Mouse (Mus musculus): ENCODE measurements around the gene Mib2.

- TF ChIP-seq CEBPB (IDR thresholded peaks at IDR 0.05; ENCODE audit: insufficient read depth, poor library complexity, severe bottlenecking): no peak
- no peak for TF ChIP-seq POLR2A (IDR thresholded peaks at IDR 0.05; ENCODE audit: insufficient read length, low read depth)
- TF ChIP-seq POLR2AphosphoS2 (IDR thresholded peaks at IDR 0.05; ENCODE audit: insufficient read length, low read depth): no peak
- no peak for TF ChIP-seq MYOD1 (IDR thresholded peaks at IDR 0.05; ENCODE audit: control insufficient read depth in 1 of 3, insufficient read length in 2 of 3, low read depth in 2 of 3)
- no peak for TF ChIP-seq E2F4 (IDR thresholded peaks at IDR 0.05; ENCODE audit: insufficient read depth)
- TF ChIP-seq MYOG (IDR thresholded peaks at IDR 0.05; ENCODE audit: control insufficient read depth in 1 of 3, insufficient read depth in 1 of 3, insufficient read length in 2 of 3, low read depth in 2 of 3): no peak
- TF ChIP-seq TCF12 (IDR thresholded peaks at IDR 0.05; ENCODE audit: insufficient read depth, poor library complexity, severe bottlenecking): no peak
- TF ChIP-seq TCF3 (IDR thresholded peaks at IDR 0.05; ENCODE audit: insufficient read length, low read depth): no peak
- TF ChIP-seq MAX (IDR thresholded peaks at IDR 0.05; ENCODE audit: low read depth): no peak
- TF ChIP-seq USF1 (IDR thresholded peaks at IDR 0.05; ENCODE audit: low read depth): no peak
Measured at GRCm38 (mm10) chr4:155606825-155607224, 62.2 kb downstream of the Mib2 start.

Data from myocyte (in vitro differentiated cells).